Mouse (Mus musculus): ENCODE data around the gene Gm49387.

DNA sequence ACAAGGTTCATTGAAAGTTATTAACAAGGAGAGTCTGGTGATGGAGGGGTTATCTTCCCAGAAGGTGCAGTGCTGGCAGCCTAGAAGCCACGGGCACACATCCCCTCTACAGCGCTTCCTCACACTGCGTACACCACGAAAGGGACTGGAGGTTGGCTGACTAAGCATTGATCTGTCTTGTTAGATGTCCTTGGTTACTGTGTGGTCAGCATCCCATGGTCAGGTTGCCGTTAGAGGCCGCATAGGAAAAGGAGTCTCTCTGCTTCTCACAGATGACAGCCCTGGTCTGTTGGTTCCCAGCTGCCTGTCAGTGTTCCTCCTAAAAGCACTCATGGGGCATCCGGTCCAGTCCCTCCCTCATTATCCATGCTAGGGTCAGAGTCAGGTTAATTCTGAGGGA lies 10.5 kb upstream of the Gm49387 start:
- no peak for TF ChIP-seq POLR2A (IDR thresholded peaks at IDR 0.05; ENCODE audit: low read depth, low read length)
- no peak for TF ChIP-seq CTCF (conservative IDR thresholded peaks at IDR 0.05; ENCODE audit: insufficient read depth, insufficient read length, low read depth, low read length)
